ENCODE assay signal across 7 mouse cellular contexts in genomic region chr5:107303350-107303861, GRCm38 (mm10). TPM values are rescaled to one million over a fixed set of nuclear protein-coding genes. Genes with fewer than 3 reads are reported as not detected.
DNase-seq lines count a peak whose midpoint lies in the region; ATAC-seq and TF ChIP-seq lines count a peak whose summit lies in the region.

No protein-coding gene starts in this region.

- TF ChIP-seq CTCF in heart, postnatal 0 days (IDR thresholded peaks at IDR 0.05; ENCODE audit: low read depth): peak; percentile 33; the same call in 1 of the 2 replicates

- no peak for TF ChIP-seq EP300 in heart, postnatal 0 days (IDR thresholded peaks at IDR 0.05; ENCODE audit: low read depth)

- H3K4me1 ChIP-seq in heart, postnatal 0 days (ENCODE audit: control insufficient read depth, insufficient read depth): peaks cover 7% of the 10 kb centered on the region; the same call in 1 of the 2 replicates

- H3K27ac ChIP-seq in heart, postnatal 0 days (ENCODE audit: low read depth): no peak overlapping the region

- 0 out of 2 replicates have a peak overlapping the region, but pooled peaks have one; percentile 20 for H3K9ac ChIP-seq in heart, postnatal 0 days (replicated peaks; ENCODE audit: low read depth, low read length)

- 17% methylated on average over 11 of the region's 11 CpGs for WGBS in heart, postnatal 0 days

- no peaks in the 10 kb centered on the region for H3K36me3 ChIP-seq in heart, postnatal 0 days (replicated peaks; ENCODE audit: control insufficient read depth, insufficient read depth, low read length)

- peak; percentile 45 for DNase-seq in urinary bladder, postnatal 14 days (ENCODE audit: low spot score)
- no peak for DNase-seq in urinary bladder, postnatal 10 days (ENCODE audit: low spot score)
- peak; percentile 40 for DNase-seq in heart, postnatal 0 days (ENCODE audit: low spot score)
- DNase-seq in lung, postnatal 36 days: peak; percentile 25
- DNase-seq in right cerebral cortex, adult 2 months (ENCODE audit: low spot score in 2 of 2): no peak
- DNase-seq in urinary bladder, adult 18-20 months (ENCODE audit: low spot score in 2 of 2): no peak

- no peaks in the 10 kb centered on the region for H3K27me3 ChIP-seq in heart, postnatal 0 days (ENCODE audit: control insufficient read depth, insufficient read depth, low read length)

- peak overlapping the region; percentile 50 for H3K4me2 ChIP-seq in heart, postnatal 0 days (ENCODE audit: low read depth, low read length)

- no peak for ATAC-seq in heart, postnatal 0 days (ENCODE audit: insufficient read depth, low read depth)
- ATAC-seq in erythroid progenitor cell, adult 5-6 weeks (replicated peaks; ENCODE audit: low FRiP score, poor library complexity, severe bottlenecking): no peak

- H3K9me3 ChIP-seq in heart, postnatal 0 days (replicated peaks; ENCODE audit: control insufficient read depth, low read length): no peaks in the 10 kb centered on the region

- peak overlapping the region; percentile 20; the same call in 1 of the 2 replicates for H3K4me3 ChIP-seq in heart, postnatal 0 days (ENCODE audit: low read depth, low read length)

RNA-seq across cellular contexts. Expression of gene Tgfbr3, which starts 14.0 kb away (rescaled TPM):
- 59.7 and 60.6 TPM in 2 replicates for total RNA-seq in heart, postnatal 0 days (2014; rRNA removed; ENCODE audit: low replicate concordance)
- 11.8 TPM in 2 replicates for polyA plus RNA-seq in heart, postnatal 0 days (2015; fragmentation: Nextera tagmentation; extraction: Ambion mirVana)
- total RNA-seq in erythroid progenitor cell, adult 5-6 weeks (2015; ENCODE audit: low replicate concordance): 1.8 and 5.4 TPM in 2 replicates
- total RNA-seq in erythroid progenitor cell, adult 5-6 weeks (2017; ENCODE audit: low replicate concordance): 1.0 and 4.7 TPM in 2 replicates

RNA-seq across cellular contexts. Expression of gene Brdt, which starts 27.6 kb away (rescaled TPM):
- total RNA-seq in heart, postnatal 0 days (2014; rRNA removed; ENCODE audit: low replicate concordance): 1.1 TPM in 1 of 2 replicates, not detected in the other
- polyA plus RNA-seq in heart, postnatal 0 days (2015; fragmentation: Nextera tagmentation; extraction: Ambion mirVana): 0.58 and 0.70 TPM in 2 replicates
- total RNA-seq in erythroid progenitor cell, adult 5-6 weeks (2015; ENCODE audit: low replicate concordance): not detected in 2 replicates
- total RNA-seq in erythroid progenitor cell, adult 5-6 weeks (2017; ENCODE audit: low replicate concordance): not detected in 2 replicates

Comparison
In these comparisons a context has a peak if more than half of its experiments do, and no peak if none do; other contexts are left out.
1. DNase-seq: peak in urinary bladder, postnatal 14 days (single experiment), heart, postnatal 0 days (single experiment) and lung, postnatal 36 days (single experiment); none in urinary bladder, postnatal 10 days (single experiment), right cerebral cortex, adult 2 months (0 of 2) and urinary bladder, adult 18-20 months (0 of 2).